ENCODE assay signal across 21 mouse cellular contexts in the genomic region with DNA sequence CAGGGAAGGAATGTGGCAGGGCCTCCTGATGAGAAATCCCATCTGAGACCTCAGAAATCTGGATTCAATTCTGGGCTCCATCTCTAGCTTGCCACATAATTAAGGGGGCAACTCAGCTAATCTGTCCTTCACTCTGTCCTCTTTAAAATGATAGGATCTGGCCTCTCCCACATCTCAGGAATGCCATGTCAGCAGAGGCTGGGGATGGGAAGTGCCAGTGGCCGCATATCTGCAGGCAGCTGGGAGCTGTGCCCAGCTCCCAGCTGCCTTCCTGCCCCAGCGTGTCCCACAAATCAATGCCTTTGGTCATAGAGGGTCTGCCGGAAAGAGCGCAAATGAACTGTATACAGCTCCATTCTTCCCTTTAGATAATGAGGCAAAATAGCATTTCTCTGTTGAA. TPM values are rescaled to one million over a fixed set of nuclear protein-coding genes. Genes with fewer than 3 reads are reported as not detected.
DNase-seq lines count a peak whose midpoint lies in the region; ATAC-seq and TF ChIP-seq lines count a peak whose summit lies in the region.
"Had no signal": no experiment of that assay in that cellular context is flagged by ENCODE, and none has a peak within 500 bp of the region (broad histone marks: within the 10 kb centered on the region; RNA-seq: fewer than 3 reads in every experiment).

No protein-coding gene starts in this region.

- H3K27ac ChIP-seq in embryonic facial prominence, embryonic 11.5 days (replicated peaks; ENCODE audit: low read depth, low read length), result no peak overlapping the region
- H3K27ac ChIP-seq in embryonic facial prominence, embryonic 10.5 days (replicated peaks), result no peak overlapping the region
- H3K27ac ChIP-seq in heart, postnatal 0 days (ENCODE audit: low read depth), result no peak overlapping the region
- no peak overlapping the region for H3K27ac ChIP-seq in lung, postnatal 0 days (ENCODE audit: low read length)
- H3K27ac ChIP-seq: forebrain, embryonic 13.5 days; hindbrain, embryonic 13.5 days; hindbrain, postnatal 0 days had no signal

- 71% methylated on average over 4 of the region's 4 CpGs for WGBS in embryonic facial prominence, embryonic 11.5 days
- 78% methylated on average over 4 of the region's 4 CpGs for WGBS in embryonic facial prominence, embryonic 10.5 days
- WGBS in heart, postnatal 0 days, result 24% methylated on average over 4 of the region's 4 CpGs
- WGBS in lung, postnatal 0 days, result 39% methylated on average over 4 of the region's 4 CpGs

- H3K4me2 ChIP-seq in embryonic facial prominence, embryonic 11.5 days (ENCODE audit: low read depth, low read length), result no peak overlapping the region
- peak overlapping the region; percentile 15; the same call in 1 of the 2 replicates for H3K4me2 ChIP-seq in heart, postnatal 0 days (ENCODE audit: low read depth, low read length)
- no peak overlapping the region for H3K4me2 ChIP-seq in lung, postnatal 0 days (replicated peaks; ENCODE audit: low read depth, low read length)
- H3K4me2 ChIP-seq: forebrain, embryonic 13.5 days; heart, embryonic 11.5 days; hindbrain, embryonic 13.5 days had no signal

- no peak for TF ChIP-seq CTCF in heart, postnatal 0 days (IDR thresholded peaks at IDR 0.05; ENCODE audit: low read depth)
- no peak for TF ChIP-seq CTCF in lung, postnatal 0 days (IDR thresholded peaks at IDR 0.05)

- H3K9ac ChIP-seq in embryonic facial prominence, embryonic 11.5 days (replicated peaks; ENCODE audit: low read length), result no peak overlapping the region
- no peak overlapping the region for H3K9ac ChIP-seq in heart, postnatal 0 days (replicated peaks; ENCODE audit: low read depth, low read length)
- no peak overlapping the region for H3K9ac ChIP-seq in lung, postnatal 0 days (replicated peaks; ENCODE audit: low read depth)
- H3K9ac ChIP-seq: forebrain, embryonic 13.5 days; forebrain, postnatal 0 days; hindbrain, embryonic 13.5 days had no signal

- no peak for TF ChIP-seq EP300 in heart, postnatal 0 days (IDR thresholded peaks at IDR 0.05; ENCODE audit: low read depth)
- TF ChIP-seq EP300 in lung, postnatal 0 days (IDR thresholded peaks at IDR 0.05), result no peak

- no peaks in the 10 kb centered on the region for H3K27me3 ChIP-seq in embryonic facial prominence, embryonic 11.5 days (ENCODE audit: control insufficient read depth, insufficient read depth, low read length)
- H3K27me3 ChIP-seq in embryonic facial prominence, embryonic 10.5 days (replicated peaks; ENCODE audit: low read depth, poor library complexity, severe bottlenecking), result no peaks in the 10 kb centered on the region
- no peaks in the 10 kb centered on the region for H3K27me3 ChIP-seq in heart, postnatal 0 days (ENCODE audit: control insufficient read depth, insufficient read depth, low read length)
- no peaks in the 10 kb centered on the region for H3K27me3 ChIP-seq in lung, postnatal 0 days (replicated peaks; ENCODE audit: insufficient read depth, low read length)
- H3K27me3 ChIP-seq: forebrain, embryonic 13.5 days; hindbrain, embryonic 13.5 days had no signal

- no peak for ATAC-seq in embryonic facial prominence, embryonic 11.5 days (replicated peaks; ENCODE audit: insufficient number of reproducible peaks, low FRiP score, low TSS enrichment, low read depth)
- ATAC-seq in heart, postnatal 0 days (ENCODE audit: insufficient read depth, low read depth), result no peak; the same call in 1 of the 2 replicates
- ATAC-seq in lung, postnatal 0 days, result peak; percentile 38; the same call in 1 of the 2 replicates
- ATAC-seq: CD4-positive, CD25-positive, alpha-beta regulatory T cell, adult 4 months; forebrain, embryonic 13.5 days; forebrain, postnatal 0 days; hindbrain, postnatal 0 days had no signal

- no peaks in the 10 kb centered on the region for H3K9me3 ChIP-seq in embryonic facial prominence, embryonic 11.5 days (replicated peaks; ENCODE audit: control insufficient read depth, low read length)
- H3K9me3 ChIP-seq in embryonic facial prominence, embryonic 10.5 days, result no peaks in the 10 kb centered on the region
- H3K9me3 ChIP-seq in heart, postnatal 0 days (replicated peaks; ENCODE audit: control insufficient read depth, low read length), result no peaks in the 10 kb centered on the region
- H3K9me3 ChIP-seq in lung, postnatal 0 days (ENCODE audit: low read length), result no peaks in the 10 kb centered on the region
- H3K9me3 ChIP-seq: forebrain, embryonic 13.5 days; G1E; hindbrain, embryonic 13.5 days had no signal

- no peaks in the 10 kb centered on the region for H3K36me3 ChIP-seq in embryonic facial prominence, embryonic 11.5 days (replicated peaks; ENCODE audit: control insufficient read depth, insufficient read depth, low read depth, low read length)
- 0 out of 2 replicates have a peak, but pooled peaks cover 3% of the 10 kb centered on the region for H3K36me3 ChIP-seq in embryonic facial prominence, embryonic 10.5 days (replicated peaks)
- no peaks in the 10 kb centered on the region for H3K36me3 ChIP-seq in heart, postnatal 0 days (replicated peaks; ENCODE audit: control insufficient read depth, insufficient read depth, low read length)
- no peaks in the 10 kb centered on the region for H3K36me3 ChIP-seq in lung, postnatal 0 days (ENCODE audit: insufficient read depth, low read length)
- H3K36me3 ChIP-seq: G1E; hindbrain, embryonic 13.5 days had no signal

- peak; percentile 40 for DNase-seq in embryonic facial prominence, embryonic 11.5 days (ENCODE audit: low spot score)
- no peak for DNase-seq in embryonic facial prominence, embryonic 10.5 days (ENCODE audit: low spot score)
- DNase-seq in heart, postnatal 0 days (ENCODE audit: low spot score), result peak; percentile 40
- no peak for DNase-seq in heart, adult 8-10 months (ENCODE audit: low spot score)
- DNase-seq in lung, postnatal 0 days (ENCODE audit: low spot score), result no peak
- no peak for DNase-seq in lung, postnatal 10 days
- no peak for DNase-seq in left cerebral cortex, postnatal 4 days
- DNase-seq: B cell, adult 2 months; cerebellum, adult 11 months; cerebellum, adult 8-10 months; cerebellum, postnatal 14 days; embryo, embryonic 11 days; forebrain, postnatal 0 days; gastrocnemius, postnatal 14 days; heart, postnatal 10 days had no signal

- intact Hi-C loops in left cerebral cortex, postnatal 4 days (cut with DNase I), result no loop called here

- H3K4me1 ChIP-seq in embryonic facial prominence, embryonic 11.5 days (ENCODE audit: control insufficient read depth, insufficient read depth, low read length), result no peaks in the 10 kb centered on the region
- H3K4me1 ChIP-seq in embryonic facial prominence, embryonic 10.5 days, result peaks cover 8% of the 10 kb centered on the region
- peaks cover 11% of the 10 kb centered on the region; the same call in 1 of the 2 replicates for H3K4me1 ChIP-seq in heart, postnatal 0 days (ENCODE audit: control insufficient read depth, insufficient read depth)
- no peaks in the 10 kb centered on the region for H3K4me1 ChIP-seq in lung, postnatal 0 days (ENCODE audit: insufficient read depth, low read depth, low read length)
- H3K4me1 ChIP-seq: forebrain, embryonic 13.5 days; hindbrain, embryonic 13.5 days had no signal

- no peak overlapping the region for H3K4me3 ChIP-seq in embryonic facial prominence, embryonic 11.5 days (ENCODE audit: low read depth, low read length)
- no peak overlapping the region for H3K4me3 ChIP-seq in embryonic facial prominence, embryonic 10.5 days
- no peak overlapping the region for H3K4me3 ChIP-seq in heart, postnatal 0 days (ENCODE audit: low read depth, low read length)
- no peak overlapping the region for H3K4me3 ChIP-seq in lung, postnatal 0 days (ENCODE audit: low read depth, low read length)
- H3K4me3 ChIP-seq: forebrain, embryonic 13.5 days; hindbrain, embryonic 13.5 days had no signal

RNA-seq across cellular contexts. Expression of a gene that starts 18.3 kb away (rescaled TPM):
- polyA plus RNA-seq in embryonic facial prominence, embryonic 11.5 days (2014; fragmentation: Nextera tagmentation; extraction: Ambion mirVana), result 522 and 524 TPM in 2 replicates
- 582 and 585 TPM in 2 replicates for polyA plus RNA-seq in embryonic facial prominence, embryonic 10.5 days (2016; fragmentation: Nextera tagmentation; extraction: Ambion mirVana)
- total RNA-seq in heart, postnatal 0 days (2014; rRNA removed; ENCODE audit: low replicate concordance), result 186 and 197 TPM in 2 replicates
- 243 and 249 TPM in 2 replicates for polyA plus RNA-seq in heart, postnatal 0 days (2015; fragmentation: Nextera tagmentation; extraction: Ambion mirVana)
- total RNA-seq in heart, adult 8-10 months (2022), result 100 to 1,000 TPM; 290 to 334 (median 304) TPM
- polyA plus RNA-seq in lung, postnatal 0 days (2015; fragmentation: Nextera tagmentation; extraction: Ambion mirVana), result 159 and 173 TPM in 2 replicates
- total RNA-seq in left cerebral cortex, postnatal 4 days (2021), result 100 to 1,000 TPM; 178 to 184 TPM

Comparison
In these comparisons a context has a peak if more than half of its experiments do, and no peak if none do; other contexts are left out.
1. DNase-seq: peak in embryonic facial prominence, embryonic 11.5 days (single experiment) and heart, postnatal 0 days (single experiment); none in embryonic facial prominence, embryonic 10.5 days (single experiment), heart, adult 8-10 months (single experiment), lung, postnatal 0 days (single experiment), lung, postnatal 10 days (single experiment) and left cerebral cortex, postnatal 4 days (single experiment).